Mouse (Mus musculus) inflammation-experienced regulatory T-cells, adult 16 weeks (primary cell): ENCODE data around the gene D130052B06Rik. TPM values are rescaled to one million over a fixed set of nuclear protein-coding genes. Genes with fewer than 3 reads are reported as not detected.

Experiments used
- polyA plus RNA-seq: library from polyadenylated mRNA; unstranded; fragments of 100-300 nt; shearing (Covaris generic); gene quantifications from one replicate; pipeline ENCODE4 v1.2.1, GENCODE M21; 2017

The D130052B06Rik gene
- not detected for polyA plus RNA-seq

GRCm38 (mm10) chr11:33598986-33599385 is at the start of gene D130052B06Rik:
D130052B06Rik (plus strand) TSS chr11:33599302.

GRCm38 (mm10) chr11:33578859-33579258 is 20.2 kb upstream of the D130052B06Rik start, which contains the start of gene Gabrp:
Gabrp (minus strand) TSS chr11:33578959.

Other genes starting within 250 kb of the D130052B06Rik start
- not detected for gene Ranbp17, start 85.6 kb upstream of the D130052B06Rik start, polyA plus RNA-seq
- not detected for gene Gabrp, start 20.3 kb upstream of the D130052B06Rik start, polyA plus RNA-seq